Comparison of ENCODE assay signal across 8 mouse cellular contexts in genomic region chr4:44065355-44066025, GRCm38 (mm10). TPM values are rescaled to one million over a fixed set of nuclear protein-coding genes. Genes with fewer than 3 reads are reported as not detected.
A peak's percentile ranks its signal among the peaks of the same experiment; 100 is the strongest.
DNase-seq lines count a peak whose midpoint lies in the region; ATAC-seq lines count a peak whose summit lies in the region.

No protein-coding gene starts in this region.

- 24% methylated on average over 16 of the region's 16 CpGs for WGBS in lung, embryonic 15.5 days

- peak; percentile 84 to 89 for ATAC-seq in hematopoietic stem cell, adult 5-6 weeks (replicated peaks in 1 of 2; ENCODE audit: insufficient read depth in 1 of 2, low FRiP score in 2 of 2, low TSS enrichment in 1 of 2, low read depth in 1 of 2, poor library complexity in 2 of 2, severe bottlenecking in 2 of 2)
- peak; percentile 84; the same call in 1 of the 2 replicates for ATAC-seq in lung, embryonic 15.5 days (ENCODE audit: borderline replicate concordance, extremely low read depth, low FRiP score, low TSS enrichment)

- H3K27me3 ChIP-seq in lung, embryonic 15.5 days, result no peaks in the 10 kb centered on the region

- no peaks in the 10 kb centered on the region for H3K9me3 ChIP-seq in lung, embryonic 15.5 days

- DNase-seq in MEL-GATA-1-ER (ENCODE audit: extremely low read depth, low read depth), result peak; percentile 57
- DNase-seq in cerebellum, adult 8-10 months, result peak; percentile 88
- peak; percentile 89 for DNase-seq in forelimb bud, embryonic 11.5 days (ENCODE audit: low read depth, low spot score)
- peak; percentile 80 to 95 for DNase-seq in layer of hippocampus, adult 8-10 months (ENCODE audit: low spot score in 2 of 2)
- peak; percentile 85 for DNase-seq in ovary, postnatal 10 days (ENCODE audit: low spot score)
- peak; percentile 93 for DNase-seq in thymus, postnatal 0 days (ENCODE audit: low spot score)

- H3K27ac ChIP-seq in lung, embryonic 15.5 days, result peak overlapping the region; percentile 43; the same call in 1 of the 2 replicates

- peaks cover 3% of the 10 kb centered on the region; the same call in 1 of the 2 replicates for H3K36me3 ChIP-seq in lung, embryonic 15.5 days

- peak overlapping the region; percentile 39 for H3K4me2 ChIP-seq in lung, embryonic 15.5 days

- no peak overlapping the region for H3K9ac ChIP-seq in lung, embryonic 15.5 days

- H3K4me3 ChIP-seq in lung, embryonic 15.5 days, result 0 out of 2 replicates have a peak overlapping the region, but pooled peaks have one; percentile 10

- H3K4me1 ChIP-seq in lung, embryonic 15.5 days, result peaks cover 16% of the 10 kb centered on the region

RNA-seq across cellular contexts. Expression of gene Gne, which starts 18.5 kb away (rescaled TPM):
- total RNA-seq in hematopoietic stem cell, adult 5-6 weeks (2017), result 31.5 and 32.3 TPM in 2 replicates
- total RNA-seq in layer of hippocampus, adult 8-10 months (2022), result 10 to 100 TPM; 50.7 to 61.6 (median 55.9) TPM
- polyA plus RNA-seq in lung, embryonic 15.5 days (2015; fragmentation: Nextera tagmentation; extraction: Ambion mirVana), result 40.0 and 43.1 TPM in 2 replicates
- 33.8 and 39.2 TPM in 2 replicates for polyA plus RNA-seq in thymus, postnatal 0 days (2015; fragmentation: Nextera tagmentation; extraction: Ambion mirVana)

Comparison
In these comparisons a context has a peak if more than half of its experiments do, and no peak if none do; other contexts are left out.
1. Peak in every context shown above with its lines: DNase-seq, ATAC-seq, H3K4me3 ChIP-seq and H3K27ac ChIP-seq.